Mouse (Mus musculus): ENCODE data around the gene BC049352. TPM values are rescaled to one million over a fixed set of nuclear protein-coding genes. Genes with fewer than 3 reads are reported as not detected.

Gene BC049352
- total RNA-seq, 2 experiments from 2014 or later: 0.21 TPM; not detected in 1

GRCm38 (mm10) chr9:45291481-45292168, 109.8 kb downstream of the BC049352 start:
- DNase-seq (ENCODE audit: low spot score in 2 of 2): no peak

GRCm38 (mm10) chr9:45294210-45295011, 112.6 kb downstream of the BC049352 start:
- DNase-seq (ENCODE audit: low spot score in 2 of 2): no peak

GRCm38 (mm10) chr9:45299231-45300006, 117.6 kb downstream of the BC049352 start:
- DNase-seq (ENCODE audit: low spot score in 2 of 2): peak in 1 of 2 experiments; percentile 13

Small RNA genes lying within 50 kb of the gene (microRNA-seq; reads per million reads assigned to microRNA genes)
- 0 reads per million in 2 experiments for gene Mir7086

Other genes starting within 250 kb of the BC049352 start
- 10 to 100 TPM; 90.6 to 91.6 TPM for gene Ube4a, start 216.4 kb upstream of the BC049352 start, total RNA-seq (2021)
- not detected for gene Cd3g, start 201.6 kb upstream of the BC049352 start, total RNA-seq (2021)
- gene Cd3d, start 200.2 kb upstream of the BC049352 start, total RNA-seq (2021): not detected
- not detected for gene Cd3e, start 172.4 kb upstream of the BC049352 start, total RNA-seq (2021)
- under 1 TPM; 0.36 to 0.53 TPM for gene Mpzl2, start 142.2 kb upstream of the BC049352 start, total RNA-seq (2021)
- gene Mpzl3, start 126.8 kb upstream of the BC049352 start, total RNA-seq (2021): 1 to 10 TPM; 5.7 to 5.8 TPM
- under 1 TPM; 0.24 to 0.39 TPM for gene Jaml, start 102.8 kb upstream of the BC049352 start, total RNA-seq (2021)
- gene Scn2b, start 64.2 kb upstream of the BC049352 start, total RNA-seq (2021): 100 to 1,000 TPM; 162 to 166 TPM
- gene Scn4b, start 43.6 kb upstream of the BC049352 start, total RNA-seq (2021): 1 to 10 TPM; 6.0 to 8.2 TPM
- gene Tmprss4, start 22.1 kb downstream of the BC049352 start, total RNA-seq (2021): not detected
- 1 to 10 TPM; 2.7 to 3.1 TPM for gene Il10ra, start 87.1 kb downstream of the BC049352 start, total RNA-seq (2021)
- not detected for gene Tmprss13, start 137.1 kb downstream of the BC049352 start, total RNA-seq (2021)
- 100 to 1,000 TPM; 172 to 192 TPM for gene Fxyd6, start 188.2 kb downstream of the BC049352 start, total RNA-seq (2021)
- gene Fxyd2, start 217.7 kb downstream of the BC049352 start, total RNA-seq (2021): 1 to 10 TPM; 7.8 to 8.3 TPM
- 10 to 100 TPM; 73.7 to 75.4 TPM for gene Dscaml1, start 244.6 kb downstream of the BC049352 start, total RNA-seq (2021)

Measured in layer of hippocampus, postnatal 14 days (tissue).